Mouse (Mus musculus): ENCODE measurements around the gene Atp5c1. TPM values are rescaled to one million over a fixed set of nuclear protein-coding genes. Genes with fewer than 3 reads are reported as not detected.

Atp5c1 gene
- polyA plus RNA-seq, 1 experiment from 2014 or later: 528 TPM

Other genes starting within 250 kb of the Atp5c1 start
- 0.23 TPM in 1 of 2 replicates, not detected in the other for gene 4930412O13Rik, start 199.3 kb downstream of the Atp5c1 start, polyA plus RNA-seq (2015; fragmentation: Nextera tagmentation; extraction: Ambion mirVana)
- not detected in 2 replicates for gene 9230102O04Rik, start 191.0 kb downstream of the Atp5c1 start, polyA plus RNA-seq (2015; fragmentation: Nextera tagmentation; extraction: Ambion mirVana)
- 7.8 and 8.9 TPM in 2 replicates for gene Gata3, start 190.5 kb downstream of the Atp5c1 start, polyA plus RNA-seq (2015; fragmentation: Nextera tagmentation; extraction: Ambion mirVana)
- gene Taf3, start 31.9 kb downstream of the Atp5c1 start, polyA plus RNA-seq (2015; fragmentation: Nextera tagmentation; extraction: Ambion mirVana): 15.2 and 16.5 TPM in 2 replicates
- gene Kin, start 83 bp upstream of the Atp5c1 start, polyA plus RNA-seq (2015; fragmentation: Nextera tagmentation; extraction: Ambion mirVana): 27.9 and 34.2 TPM in 2 replicates
- gene Itih2, start 50.9 kb upstream of the Atp5c1 start, polyA plus RNA-seq (2015; fragmentation: Nextera tagmentation; extraction: Ambion mirVana): 0.11 and 0.94 TPM in 2 replicates
- 6.6 and 7.0 TPM in 2 replicates for gene Itih5, start 73.1 kb upstream of the Atp5c1 start, polyA plus RNA-seq (2015; fragmentation: Nextera tagmentation; extraction: Ambion mirVana)

All from limb, embryonic 13.5 days (tissue).